Mouse (Mus musculus) lung, postnatal 25 days (tissue): ENCODE measurements around the gene Apom.

Experiments
- DNase-seq: peaks from one replicate; pipeline ENCODE4 v3.0.0; 2022; ENCODE audit warnings: low spot score

Gene Apom

DNA sequence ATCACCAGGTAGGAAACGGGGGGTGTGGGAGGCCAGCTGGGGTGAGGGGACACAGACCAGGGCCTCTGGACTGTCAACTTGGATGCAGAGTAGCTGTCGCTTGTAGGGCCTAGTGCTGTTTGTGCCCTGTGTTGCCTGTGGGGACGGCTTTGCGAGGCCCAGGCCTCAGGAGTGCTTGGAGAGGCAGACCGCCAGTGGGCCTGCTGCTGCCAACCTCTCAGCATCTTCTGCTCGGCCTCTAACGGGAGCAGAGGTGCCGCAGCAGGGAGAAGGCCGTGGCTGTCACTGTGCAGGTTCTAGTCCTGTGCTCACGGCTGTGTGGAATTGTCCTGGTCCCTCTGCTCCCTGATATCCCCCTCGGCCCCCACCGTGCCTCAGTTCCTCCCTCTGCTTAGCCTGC lies 35.3 kb downstream of the Apom start:
- no peak for DNase-seq

DNA sequence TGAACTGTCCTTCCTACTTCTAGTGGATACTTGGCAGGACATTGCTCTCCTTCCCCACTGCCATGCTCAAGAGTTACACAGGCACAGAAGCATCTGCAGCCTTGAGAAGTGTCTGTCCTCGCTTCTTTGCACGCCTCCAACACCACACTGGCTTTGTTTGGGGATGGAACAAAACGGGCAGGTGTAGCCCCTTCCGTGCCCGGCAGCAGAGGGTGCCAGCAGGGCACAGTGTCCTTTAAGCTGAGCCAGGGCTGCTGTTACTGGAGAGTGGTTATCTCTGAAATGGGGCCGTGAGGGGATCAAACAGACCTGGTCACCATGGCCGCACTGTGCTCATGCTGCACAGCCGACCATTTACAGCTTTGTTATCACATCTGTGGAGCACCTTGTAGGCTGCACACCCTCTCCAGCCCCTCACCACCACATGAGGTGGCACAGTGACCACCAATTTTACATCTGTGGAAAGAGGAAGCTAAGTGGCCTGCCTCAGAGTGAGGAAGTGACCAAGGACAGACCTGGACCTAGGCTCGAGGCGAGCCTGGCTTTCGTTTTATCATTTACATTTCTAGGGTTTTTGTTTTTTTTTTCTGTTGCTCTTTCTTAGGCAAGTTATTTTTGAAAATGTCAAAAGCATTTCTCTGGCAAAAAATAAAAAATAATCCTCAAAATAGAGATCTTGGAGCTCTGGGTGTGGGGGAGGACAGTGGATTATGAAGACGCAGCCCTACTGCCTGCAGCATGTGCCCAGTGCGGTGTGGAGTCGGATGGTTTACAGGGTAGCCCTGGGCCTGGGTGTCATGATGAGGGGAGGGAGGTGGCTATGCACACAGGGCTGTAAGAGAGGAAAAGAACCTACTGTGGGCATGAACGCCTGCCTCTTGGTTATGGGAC lies 37.1 kb downstream of the Apom start:
- DNase-seq = no peak

DNA sequence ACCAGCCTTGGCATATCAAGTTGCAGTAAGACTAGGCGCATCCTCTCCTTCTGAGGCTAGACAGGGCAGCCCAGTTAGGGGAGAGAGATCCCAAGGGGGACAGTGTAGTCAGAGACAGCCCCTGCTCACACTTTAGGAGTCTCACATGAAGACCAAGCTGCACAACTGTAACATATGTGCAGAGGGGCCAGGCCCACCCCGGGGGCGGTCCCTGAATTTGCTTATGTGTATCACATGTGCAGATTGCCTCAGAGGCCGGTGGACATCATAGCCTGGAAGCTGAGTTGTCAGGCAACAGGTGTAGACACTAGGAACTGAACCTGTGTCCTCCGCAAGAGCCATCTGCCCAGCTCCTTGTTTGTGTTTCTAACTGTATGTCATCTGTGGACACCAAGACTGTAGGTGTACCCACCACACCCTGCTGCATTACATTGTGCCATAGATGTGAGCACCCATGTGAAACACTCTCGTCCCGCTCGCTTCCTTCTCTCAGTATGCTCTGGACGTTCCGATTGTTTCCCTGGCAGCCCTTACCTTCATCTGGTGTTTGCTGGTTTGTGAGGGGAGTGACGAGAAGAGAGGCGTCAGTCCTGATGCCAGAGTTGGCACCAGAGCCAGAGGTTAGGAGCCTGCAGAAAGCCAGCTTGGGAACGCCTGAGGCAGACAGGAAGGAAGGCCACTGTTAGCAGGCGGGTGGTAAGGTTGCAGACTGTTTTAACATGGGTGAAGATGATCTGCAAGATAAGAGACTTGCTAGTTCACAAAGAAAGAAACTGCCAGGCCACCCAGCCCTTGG lies 39.2 kb downstream of the Apom start:
- peak; percentile 32 for DNase-seq

- DNase-seq = no peak
These were observed 41.5 kb downstream of the Apom start for GRCm38 (mm10) chr17:35090166-35090932.

GRCm38 (mm10) chr17:35088825-35089644 lies 42.8 kb downstream of the Apom start, which contains the start of gene Abhd16a:
Gene Abhd16a, plus strand, starts transcription at chr17:35089263.
- DNase-seq = peak; percentile 95

- no peak for DNase-seq
These were observed 43.7 kb downstream of the Apom start for GRCm38 (mm10) chr17:35088151-35088550.

GRCm38 (mm10) chr17:35085208-35085865 lies 46.5 kb downstream of the Apom start, which contains the start of gene Ly6g6f:
Gene Ly6g6f, minus strand, starts transcription at chr17:35085610.
- DNase-seq = no peak

DNA sequence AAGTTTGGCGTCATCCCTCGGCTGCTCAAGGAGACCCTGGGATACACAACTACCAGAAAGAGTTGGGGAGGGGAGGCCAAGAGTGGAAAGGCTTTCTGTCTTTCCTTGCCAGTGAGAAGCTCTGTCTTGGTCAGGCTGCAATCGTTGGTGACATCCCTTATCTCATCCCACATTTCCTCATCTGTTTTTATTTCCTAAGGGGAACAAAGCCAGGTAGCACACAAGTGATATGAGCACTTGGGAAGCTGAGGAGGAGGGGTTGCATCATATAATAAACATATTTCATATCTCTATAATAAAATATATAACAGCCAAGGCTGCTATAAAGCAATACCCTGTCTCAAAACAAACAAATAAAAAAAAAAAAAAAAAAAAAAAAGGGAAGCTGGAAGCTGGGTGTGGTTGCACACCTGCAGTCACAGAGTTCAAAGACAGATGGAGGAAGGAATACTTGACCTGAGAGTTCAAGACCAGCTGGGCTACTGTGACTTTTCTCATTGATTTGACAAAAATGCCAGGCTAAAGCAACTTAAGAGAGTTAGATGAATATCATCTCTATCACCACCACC lies 47.8 kb downstream of the Apom start:
- no peak for DNase-seq

GRCm38 (mm10) chr17:35082841-35083576 lies 48.8 kb downstream of the Apom start:
- no peak for DNase-seq

DNA sequence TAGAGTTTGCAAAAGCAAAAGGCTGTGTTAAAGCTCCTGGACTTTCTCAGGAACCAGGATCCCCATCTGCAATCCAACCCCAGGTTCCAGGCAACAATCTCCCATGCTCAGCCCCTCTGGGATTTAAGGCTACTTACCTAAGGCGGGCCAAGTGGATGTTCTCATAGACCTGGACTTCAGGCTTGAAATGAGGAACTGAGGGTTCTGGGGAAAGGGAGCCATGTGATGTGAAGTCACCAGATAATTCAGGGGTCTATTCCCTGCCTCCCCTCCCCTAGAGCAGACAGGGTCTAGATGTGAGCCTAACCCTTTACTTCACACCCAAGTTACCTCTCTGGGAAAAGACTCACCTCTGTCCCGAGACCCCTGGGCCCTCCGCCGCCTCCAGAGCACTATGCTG lies 51.1 kb downstream of the Apom start:
- no peak for DNase-seq

- no peak for DNase-seq
These were observed 51.6 kb downstream of the Apom start for GRCm38 (mm10) chr17:35080248-35080647.

DNA sequence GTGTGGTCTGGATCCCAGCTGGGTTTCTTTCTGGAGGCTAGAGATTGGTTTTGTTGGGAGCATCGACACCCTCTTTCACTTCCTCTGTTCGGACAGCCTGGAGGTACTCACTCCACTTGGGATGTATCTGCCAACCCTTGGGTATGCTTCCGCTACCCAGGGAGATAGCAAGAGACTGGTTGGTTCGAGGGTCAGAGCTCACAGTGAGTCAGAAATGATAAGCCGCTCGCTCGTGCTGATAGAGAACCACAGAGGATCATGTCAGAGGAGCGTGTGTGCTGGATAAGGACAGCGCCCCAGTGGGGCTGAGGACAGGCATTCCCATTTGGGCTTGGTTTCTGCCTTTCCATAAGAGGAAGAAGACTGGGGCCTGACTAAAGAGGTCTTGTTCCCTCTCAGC lies 52.1 kb downstream of the Apom start:
- DNase-seq = no peak
